Mouse (Mus musculus) heart, adult 2 months (tissue): Measurements from ENCODE around the gene Tango2.

Source experiments
- CTCF ChIP-seq: fragments of 200-600 bp; IDR thresholded peaks from 2 replicates; pipeline ENCODE4 v1.8.1; 2022; ENCODE audit warnings: antibody characterized with exemption, mild to moderate bottlenecking, moderate library complexity
- POLR2A ChIP-seq: fragments of 200-500 bp; IDR thresholded peaks from 2 replicates; pipeline ENCODE4 v1.6.1; 2011; ENCODE audit warnings: mild to moderate bottlenecking, low read depth, low read length, control low read depth; ENCODE audit not compliant: insufficient read depth

GRCm38 (mm10) chr16:18356961-18357360 is 9.1 kb upstream of the Tango2 start:
- no peak for TF ChIP-seq CTCF
- TF ChIP-seq POLR2A: no peak
